Mouse (Mus musculus) yolk sac, embryonic 10.5 days (tissue): ENCODE measurements at regions not wholly inside any gene's neighbourhood (a gene's known extent, or its start where the extent isn't known, plus 50 kb on each side); places are given as distances from the start of the nearest gene placed in this dataset.

Experiments used
- DNase-seq: peaks from one replicate; pipeline ENCODE4 v3.0.0-alpha.2; 2017; ENCODE audit warnings: low spot score

GRCm38 (mm10) chr8:15487579-15487978 is 441.7 kb upstream of the BB014433 start:
- DNase-seq: no peak

GRCm38 (mm10) chr8:15470561-15470960 is 424.7 kb upstream of the BB014433 start:
- DNase-seq: no peak

GRCm38 (mm10) chr8:15468540-15469476 is 422.9 kb upstream of the BB014433 start:
- DNase-seq: no peak

- peak; percentile 42 for DNase-seq
Observed at GRCm38 (mm10) chr8:15438546-15438945, 392.7 kb upstream of the BB014433 start.

GRCm38 (mm10) chr8:15394722-15395115 is 348.8 kb upstream of the BB014433 start:
- no peak for DNase-seq

- no peak for DNase-seq
Observed at GRCm38 (mm10) chr8:15393936-15394721, 348.3 kb upstream of the BB014433 start.

GRCm38 (mm10) chr8:15392056-15392455 is 346.2 kb upstream of the BB014433 start:
- no peak for DNase-seq

GRCm38 (mm10) chr8:15388791-15389190 is 342.9 kb upstream of the BB014433 start:
- DNase-seq: no peak

GRCm38 (mm10) chr8:15367063-15367462 is 321.2 kb upstream of the BB014433 start:
- DNase-seq: no peak

- no peak for DNase-seq
Observed at GRCm38 (mm10) chr8:15364546-15364945, 318.7 kb upstream of the BB014433 start.

- no peak for DNase-seq
Observed at GRCm38 (mm10) chr8:15344151-15344550, 298.3 kb upstream of the BB014433 start.

GRCm38 (mm10) chr8:15343616-15344015 is 297.7 kb upstream of the BB014433 start:
- DNase-seq: no peak

GRCm38 (mm10) chr8:15334532-15334931 is 288.7 kb upstream of the BB014433 start:
- no peak for DNase-seq

GRCm38 (mm10) chr8:15327312-15327711 is 281.4 kb upstream of the BB014433 start:
- no peak for DNase-seq

GRCm38 (mm10) chr8:15323421-15323820 is 277.5 kb upstream of the BB014433 start:
- no peak for DNase-seq

- DNase-seq: no peak
Observed at GRCm38 (mm10) chr8:15318082-15318816, 272.4 kb upstream of the BB014433 start.

GRCm38 (mm10) chr8:15313481-15313880 is 267.6 kb upstream of the BB014433 start:
- DNase-seq: no peak

GRCm38 (mm10) chr8:15311509-15311908 is 265.6 kb upstream of the BB014433 start:
- no peak for DNase-seq

- no peak for DNase-seq
Observed at GRCm38 (mm10) chr8:15311045-15311444, 265.2 kb upstream of the BB014433 start.

GRCm38 (mm10) chr8:15304143-15304677 is 258.3 kb upstream of the BB014433 start:
- no peak for DNase-seq

GRCm38 (mm10) chr8:15273775-15274174 is 227.9 kb upstream of the BB014433 start:
- DNase-seq: no peak
